Mouse (Mus musculus) retina, postnatal 1 day (tissue): Measurements from ENCODE around the gene Mpo.

ENCODE experiments used
- DNase-seq: peaks from one replicate; pipeline ENCODE4 v3.0.0-alpha.2; 2012

The Mpo gene

GRCm38 (mm10) chr11:87807433-87807832, 14.1 kb downstream of the Mpo start:
- DNase-seq, result no peak

- no peak for DNase-seq
These were observed 14.9 kb downstream of the Mpo start for GRCm38 (mm10) chr11:87808236-87808635.

GRCm38 (mm10) chr11:87811396-87811795, 18.0 kb downstream of the Mpo start:
- peak; percentile 36 for DNase-seq

- no peak for DNase-seq
These were observed 21.4 kb downstream of the Mpo start for GRCm38 (mm10) chr11:87814831-87815230.

- DNase-seq, result peak; percentile 92
These were observed 23.5 kb downstream of the Mpo start for GRCm38 (mm10) chr11:87816707-87817442.

- DNase-seq, result no peak
These were observed 24.0 kb downstream of the Mpo start for GRCm38 (mm10) chr11:87817443-87817773.

GRCm38 (mm10) chr11:87821502-87821901, 28.1 kb downstream of the Mpo start:
- DNase-seq, result no peak

GRCm38 (mm10) chr11:87828239-87828900, 35.0 kb downstream of the Mpo start, which contains the start of gene Lpo:
TSS of gene Lpo (minus strand) at chr11:87828289.
- DNase-seq, result no peak

GRCm38 (mm10) chr11:87840676-87841075, 47.3 kb downstream of the Mpo start:
- DNase-seq, result no peak

- no peak for DNase-seq
These were observed 48.1 kb downstream of the Mpo start for GRCm38 (mm10) chr11:87841436-87841835.

GRCm38 (mm10) chr11:87846968-87847600, 53.7 kb downstream of the Mpo start:
- DNase-seq, result no peak

- DNase-seq, result peak; percentile 68
These were observed 54.5 kb downstream of the Mpo start for GRCm38 (mm10) chr11:87847884-87848283.

- peak; percentile 95 for DNase-seq
These were observed 59.6 kb downstream of the Mpo start, which contains the start of gene Mks1 for GRCm38 (mm10) chr11:87852690-87853596. TSS of gene Mks1 (plus strand) at chr11:87853215.

- DNase-seq, result no peak
These were observed 60.2 kb downstream of the Mpo start for GRCm38 (mm10) chr11:87853597-87853954.
